Mouse (Mus musculus) MEL-GATA-1-ER (cell line): ENCODE data around the gene Ager.

Experiments used
- DNase-seq: peaks from one replicate; pipeline ENCODE4 v3.0.0-alpha.2; 2012; ENCODE audit warnings: low read depth; ENCODE audit errors: extremely low read depth

The Ager gene

GRCm38 (mm10) chr17:34597566-34598095 is at the start of gene Ager:
Gene Ager, plus strand, starts transcription at chr17:34597862.
- no peak for DNase-seq

GRCm38 (mm10) chr17:34549156-34549555 is 48.5 kb upstream of the Ager start:
- DNase-seq, result no peak

- DNase-seq, result no peak
Measured at GRCm38 (mm10) chr17:34549843-34550242, 47.8 kb upstream of the Ager start.

- peak; percentile 39 for DNase-seq
Measured at GRCm38 (mm10) chr17:34555483-34555882, 42.2 kb upstream of the Ager start.

GRCm38 (mm10) chr17:34556406-34556805 is 41.3 kb upstream of the Ager start:
- DNase-seq, result no peak

GRCm38 (mm10) chr17:34557411-34557810 is 40.3 kb upstream of the Ager start:
- no peak for DNase-seq

GRCm38 (mm10) chr17:34559116-34559515 is 38.5 kb upstream of the Ager start:
- DNase-seq, result no peak

GRCm38 (mm10) chr17:34559895-34560294 is 37.8 kb upstream of the Ager start:
- peak; percentile 39 for DNase-seq

- peak; percentile 56 for DNase-seq
Measured at GRCm38 (mm10) chr17:34560438-34560837, 37.2 kb upstream of the Ager start.

- peak; percentile 85 for DNase-seq
Measured at GRCm38 (mm10) chr17:34561200-34561599, 36.5 kb upstream of the Ager start.

GRCm38 (mm10) chr17:34562595-34562994 is 35.1 kb upstream of the Ager start:
- no peak for DNase-seq

GRCm38 (mm10) chr17:34563354-34563753 is 34.3 kb upstream of the Ager start:
- DNase-seq, result no peak

GRCm38 (mm10) chr17:34564003-34564421 is 33.6 kb upstream of the Ager start, which contains the start of gene Notch4:
Gene Notch4, plus strand, starts transcription at chr17:34564268.
- DNase-seq, result no peak

- no peak for DNase-seq
Measured at GRCm38 (mm10) chr17:34564796-34565195, 32.9 kb upstream of the Ager start.

- DNase-seq, result no peak
Measured at GRCm38 (mm10) chr17:34567311-34567710, 30.4 kb upstream of the Ager start.

- DNase-seq, result no peak
Measured at GRCm38 (mm10) chr17:34568421-34568820, 29.2 kb upstream of the Ager start.

- no peak for DNase-seq
Measured at GRCm38 (mm10) chr17:34569919-34570318, 27.7 kb upstream of the Ager start.

- DNase-seq, result no peak
Measured at GRCm38 (mm10) chr17:34571875-34572274, 25.8 kb upstream of the Ager start.

- no peak for DNase-seq
Measured at GRCm38 (mm10) chr17:34572361-34572760, 25.3 kb upstream of the Ager start.

GRCm38 (mm10) chr17:34576577-34576976 is 21.1 kb upstream of the Ager start:
- DNase-seq, result no peak

GRCm38 (mm10) chr17:34578070-34578469 is 19.6 kb upstream of the Ager start:
- DNase-seq, result no peak

- no peak for DNase-seq
Measured at GRCm38 (mm10) chr17:34582528-34582927, 15.1 kb upstream of the Ager start.

GRCm38 (mm10) chr17:34583397-34583796 is 14.3 kb upstream of the Ager start:
- no peak for DNase-seq

GRCm38 (mm10) chr17:34583819-34584218 is 13.8 kb upstream of the Ager start:
- DNase-seq, result no peak
